Mouse (Mus musculus): ENCODE measurements around the gene Fhit.

Fhit gene

GRCm38 (mm10) chr14:10711841-10712521 lies 449.9 kb downstream of the Fhit start:
- no peak for DNase-seq (ENCODE audit: extremely low spot score, low read depth, low spot score)

DNA sequence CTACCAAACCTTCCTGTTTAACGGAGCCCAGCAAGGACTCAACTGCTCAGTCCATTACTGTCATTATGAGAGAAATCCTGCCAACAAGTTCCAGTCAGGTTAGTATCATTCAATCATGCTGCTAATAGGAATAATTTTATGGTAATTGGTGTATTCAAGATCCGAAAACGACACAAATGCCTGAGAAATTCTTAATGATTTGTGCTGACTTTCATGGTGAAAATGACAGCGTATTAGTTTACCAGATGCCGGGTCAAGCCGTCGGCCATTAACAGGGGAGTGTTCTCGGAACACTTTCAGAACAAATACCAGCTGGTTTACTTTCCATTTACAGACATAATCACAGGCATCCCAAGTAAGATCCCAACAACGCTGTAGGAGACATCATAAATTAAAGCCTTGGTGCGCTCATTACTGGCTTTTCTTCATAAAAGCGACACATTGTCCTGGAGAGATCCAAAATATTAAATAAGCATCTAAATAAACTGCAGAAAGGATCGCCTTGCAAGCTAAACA lies 451.0 kb downstream of the Fhit start:
- no peak for DNase-seq (ENCODE audit: extremely low spot score, low read depth, low spot score)

- no peak for DNase-seq (ENCODE audit: extremely low spot score, low read depth, low spot score)
Measured at GRCm38 (mm10) chr14:10701707-10702106, 460.1 kb downstream of the Fhit start.

- DNase-seq (ENCODE audit: extremely low spot score, low read depth, low spot score) = no peak
Measured at GRCm38 (mm10) chr14:10680041-10680440, 481.8 kb downstream of the Fhit start.

- DNase-seq (ENCODE audit: extremely low spot score, low read depth, low spot score) = no peak
Measured at GRCm38 (mm10) chr14:10679638-10680037, 482.2 kb downstream of the Fhit start.

- DNase-seq (ENCODE audit: extremely low spot score, low read depth, low spot score) = no peak
Measured at GRCm38 (mm10) chr14:10677627-10678026, 484.2 kb downstream of the Fhit start.

DNA sequence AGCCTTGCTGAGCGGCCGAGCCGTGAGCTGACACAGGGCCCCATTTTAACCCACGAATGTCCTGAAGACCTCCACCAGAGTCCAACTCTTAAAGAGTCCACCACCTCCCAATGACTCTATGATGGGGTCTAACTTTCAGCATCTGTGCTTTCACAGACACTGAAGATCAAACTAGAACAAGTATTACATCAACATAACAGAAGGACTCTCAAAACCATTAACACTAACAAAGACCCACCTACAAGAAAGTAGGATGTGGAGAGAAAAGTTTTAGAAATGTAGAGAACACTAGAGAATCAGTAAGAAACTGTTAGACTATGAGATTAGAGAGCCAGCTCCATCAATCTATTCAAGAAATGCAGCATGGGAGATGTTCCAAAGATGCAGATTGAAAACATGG lies 501.6 kb downstream of the Fhit start:
- no peak for DNase-seq (ENCODE audit: extremely low spot score, low read depth, low spot score)

GRCm38 (mm10) chr14:10659326-10659725 lies 502.5 kb downstream of the Fhit start:
- no peak for DNase-seq (ENCODE audit: extremely low spot score, low read depth, low spot score)

- DNase-seq (ENCODE audit: extremely low spot score, low read depth, low spot score) = no peak
Measured at GRCm38 (mm10) chr14:10658219-10658618, 503.6 kb downstream of the Fhit start.

GRCm38 (mm10) chr14:10657364-10657763 lies 504.5 kb downstream of the Fhit start:
- DNase-seq (ENCODE audit: extremely low spot score, low read depth, low spot score) = no peak

GRCm38 (mm10) chr14:10655842-10656241 lies 506.0 kb downstream of the Fhit start:
- no peak for DNase-seq (ENCODE audit: extremely low spot score, low read depth, low spot score)

DNA sequence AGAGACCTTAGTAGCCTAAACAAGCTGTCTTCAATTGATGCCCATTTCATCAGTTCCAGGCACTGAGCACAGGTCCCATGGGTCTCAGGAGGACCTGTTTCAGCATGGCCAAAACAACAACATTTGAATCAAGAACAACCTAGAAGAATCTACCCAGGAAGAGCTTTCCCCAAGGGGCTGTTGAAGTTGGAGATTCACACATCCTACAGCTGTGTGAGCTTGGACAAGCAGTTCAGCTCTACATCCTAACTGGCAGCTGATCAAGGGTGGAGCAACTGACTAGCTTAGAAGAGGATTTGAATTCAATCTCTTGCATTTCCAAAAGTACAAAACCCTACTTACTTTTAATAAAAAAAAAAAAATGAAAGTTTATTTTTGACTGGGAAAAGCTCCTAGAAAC lies 514.0 kb downstream of the Fhit start:
- no peak for DNase-seq (ENCODE audit: extremely low spot score, low read depth, low spot score)

- no peak for DNase-seq (ENCODE audit: extremely low spot score, low read depth, low spot score)
Measured at GRCm38 (mm10) chr14:10631783-10632182, 530.1 kb downstream of the Fhit start.

- no peak for DNase-seq (ENCODE audit: extremely low spot score, low read depth, low spot score)
Measured at GRCm38 (mm10) chr14:10630831-10631360, 530.9 kb downstream of the Fhit start.

DNA sequence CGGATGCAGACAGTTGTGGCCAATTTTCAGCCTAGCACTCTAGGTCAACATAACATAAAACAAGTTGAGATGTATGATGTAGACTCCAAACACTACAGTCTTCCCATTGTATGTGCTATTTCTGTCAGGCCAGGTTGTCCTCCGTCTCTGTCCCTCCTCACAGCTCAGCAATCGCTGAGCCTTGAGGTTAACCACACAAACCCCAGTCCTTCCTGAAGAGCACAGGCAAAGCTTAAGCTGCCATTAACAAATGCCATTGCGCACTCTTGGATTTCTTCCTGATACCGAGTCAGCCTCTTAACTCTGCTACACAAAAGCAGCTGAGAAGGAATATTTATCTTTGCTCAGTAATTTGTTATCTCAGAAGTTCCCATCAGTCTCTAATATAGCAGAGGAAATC lies 568.4 kb downstream of the Fhit start:
- no peak for DNase-seq (ENCODE audit: extremely low spot score, low read depth, low spot score)

DNA sequence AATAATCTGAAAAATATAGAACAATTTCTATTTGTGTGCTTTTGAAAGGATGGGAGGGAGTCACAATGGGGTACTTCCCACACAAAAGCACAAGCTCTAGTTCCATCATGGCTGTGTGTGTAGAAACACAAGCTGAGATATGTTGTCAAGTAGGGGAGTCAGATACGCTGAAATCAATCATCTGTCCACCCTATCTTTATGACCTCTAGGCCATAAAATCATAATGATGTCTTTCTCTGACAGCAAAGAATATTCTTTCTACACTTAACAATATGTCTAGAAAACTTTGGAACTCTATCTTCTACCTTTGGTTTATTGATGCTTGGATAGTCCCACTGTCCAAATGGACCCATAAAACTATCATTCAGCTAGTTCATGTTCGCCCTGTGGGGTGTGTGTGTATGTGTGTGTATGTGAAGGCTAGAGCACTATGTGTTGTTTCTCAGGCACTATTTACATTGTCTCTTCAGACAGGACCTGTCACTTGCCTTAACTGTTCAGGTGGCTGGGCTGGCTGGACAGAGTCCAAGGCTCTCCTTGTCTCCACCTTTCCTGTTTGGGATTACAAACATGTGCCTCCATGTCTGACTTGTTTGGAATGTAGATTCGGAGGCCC lies 592.8 kb downstream of the Fhit start:
- no peak for DNase-seq (ENCODE audit: extremely low spot score, low read depth, low spot score)

- no peak for DNase-seq (ENCODE audit: extremely low spot score, low read depth, low spot score)
Measured at GRCm38 (mm10) chr14:10567771-10568170, 594.1 kb downstream of the Fhit start.

- DNase-seq (ENCODE audit: extremely low spot score, low read depth, low spot score) = no peak
Measured at GRCm38 (mm10) chr14:10554755-10555154, 607.1 kb downstream of the Fhit start.

DNA sequence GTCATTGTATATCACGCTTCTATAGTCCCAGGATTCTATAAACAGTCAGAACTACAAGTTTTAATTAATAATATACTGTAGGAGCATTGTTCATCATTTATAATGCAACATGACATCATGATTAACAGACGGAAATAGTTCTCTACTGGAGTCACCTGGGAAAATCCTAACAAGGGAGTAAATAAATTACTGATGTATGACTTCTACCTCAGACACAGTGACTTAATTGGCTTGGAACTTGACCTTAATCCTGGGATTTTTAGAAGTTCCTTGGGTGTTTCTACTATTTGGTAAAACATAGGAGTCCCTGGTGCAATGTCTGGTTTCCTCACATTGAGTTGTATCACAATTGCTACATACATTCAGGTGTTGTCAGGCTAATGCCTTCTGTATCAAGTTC lies 613.2 kb downstream of the Fhit start:
- no peak for DNase-seq (ENCODE audit: extremely low spot score, low read depth, low spot score)

DNA sequence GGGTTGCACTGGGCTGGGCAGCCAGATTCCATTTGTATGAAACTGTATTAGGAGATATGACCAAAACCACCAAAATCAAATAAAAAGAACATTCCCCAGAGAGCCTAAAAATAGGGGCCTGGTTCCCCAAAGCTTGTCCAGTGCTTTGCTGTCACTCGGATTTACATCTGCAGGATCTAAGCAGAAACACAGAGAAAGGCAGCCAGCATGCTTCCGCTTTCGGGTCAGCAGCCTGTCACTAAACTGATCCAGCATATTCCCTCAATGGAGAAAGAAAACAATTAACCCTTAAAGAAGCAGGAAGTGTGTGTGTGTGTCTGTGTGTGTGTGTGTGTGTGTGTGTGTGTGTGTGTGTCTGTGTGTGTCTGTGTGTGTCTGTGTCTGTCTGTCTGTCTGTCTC lies 615.9 kb downstream of the Fhit start:
- DNase-seq (ENCODE audit: extremely low spot score, low read depth, low spot score) = no peak

GRCm38 (mm10) chr14:10534862-10535261 lies 627.0 kb downstream of the Fhit start:
- no peak for DNase-seq (ENCODE audit: extremely low spot score, low read depth, low spot score)

DNA sequence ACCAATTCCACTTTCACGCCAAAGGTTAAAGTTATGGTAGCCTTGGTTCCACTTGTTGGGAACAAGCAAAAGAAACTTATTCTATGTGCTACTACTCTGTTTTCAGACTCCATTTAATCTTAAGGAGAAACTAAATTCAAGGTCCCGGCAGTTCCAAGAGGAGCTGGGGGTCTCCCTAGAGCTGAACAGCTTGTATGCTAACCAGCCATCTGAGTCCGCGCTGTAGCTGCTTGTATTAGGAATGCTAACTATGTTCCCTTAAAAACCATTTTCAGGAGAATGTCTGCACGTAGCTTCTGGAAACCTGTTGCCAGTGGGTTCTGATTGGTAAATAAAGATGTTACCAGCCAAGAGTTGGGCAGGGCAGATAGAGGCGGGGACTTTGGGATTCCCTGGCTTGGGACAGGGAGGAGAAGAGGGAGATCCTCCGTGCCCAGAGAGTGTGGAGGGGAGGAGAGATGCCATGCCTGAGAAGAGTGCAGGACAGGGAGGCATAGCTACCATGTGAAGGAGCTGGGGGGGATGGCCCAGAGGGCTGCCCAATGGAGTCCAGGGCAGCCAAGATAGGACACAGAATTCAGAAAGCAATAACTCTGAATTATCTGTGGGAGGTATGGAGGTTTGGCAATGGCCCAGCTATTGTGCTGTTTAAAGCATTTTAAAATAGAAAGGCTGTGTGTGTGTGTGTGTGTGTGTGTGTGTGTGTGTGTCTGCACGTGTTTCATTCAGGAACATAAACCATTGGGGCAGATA lies 629.9 kb downstream of the Fhit start:
- no peak for DNase-seq (ENCODE audit: extremely low spot score, low read depth, low spot score)

Measured in hindlimb bud, embryonic 11.5 days (tissue).